Mouse (Mus musculus) heart, postnatal 0 days (tissue): ENCODE data around the gene Ercc6l2. TPM values are rescaled to one million over a fixed set of nuclear protein-coding genes. Genes with fewer than 3 reads are reported as not detected.

Experiments
- ATAC-seq: fragments of 200-750 bp; cut with Nextera tagmentation; 2 replicates; pipeline ENCODE4 v1.8.0; 2017; ENCODE audit warnings: low read depth, moderate number of reproducible peaks, moderate library complexity; ENCODE audit not compliant: insufficient read depth
- DNase-seq: peaks from one replicate; pipeline ENCODE4 v3.0.0-alpha.2; 2016; ENCODE audit warnings: low spot score
- H3K27ac ChIP-seq: fragments of 300-500 bp; sonication (generic); 2 replicates; pipeline ENCODE4 v1.5.1; 2014; ENCODE audit warnings: low read depth, mild to moderate bottlenecking
- H3K27me3 ChIP-seq: fragments of 300-500 bp; sonication (generic); 2 replicates; pipeline ENCODE4 v1.6.1; 2014; ENCODE audit warnings: low read length, mixed read lengths; ENCODE audit not compliant: control insufficient read depth, insufficient read depth
- H3K36me3 ChIP-seq: fragments of 300-500 bp; sonication (generic); replicated peaks from 2 replicates; pipeline ENCODE4 v1.6.1; 2014; ENCODE audit warnings: low read length, mixed read lengths; ENCODE audit not compliant: control insufficient read depth, insufficient read depth
- H3K4me1 ChIP-seq: fragments of 300-500 bp; sonication (generic); 2 replicates; pipeline ENCODE4 v1.6.1; 2014; ENCODE audit warnings: antibody characterized with exemption; ENCODE audit not compliant: control insufficient read depth, insufficient read depth
- H3K4me2 ChIP-seq: fragments of 300-500 bp; sonication (generic); 2 replicates; pipeline ENCODE4 v1.6.1; 2014; ENCODE audit warnings: low read depth, mild to moderate bottlenecking, low read length, moderate library complexity
- H3K4me3 ChIP-seq: fragments of 300-500 bp; sonication (generic); 2 replicates; pipeline ENCODE4 v1.5.1; 2014; ENCODE audit warnings: low read depth, low read length
- H3K9ac ChIP-seq: fragments of 300-500 bp; sonication (generic); replicated peaks from 2 replicates; pipeline ENCODE4 v1.6.1; 2014; ENCODE audit warnings: low read depth, low read length, mixed read lengths
- H3K9me3 ChIP-seq: fragments of 300-500 bp; sonication (generic); replicated peaks from 2 replicates; pipeline ENCODE4 v1.6.1; 2016; ENCODE audit warnings: low read length; ENCODE audit not compliant: control insufficient read depth
- CTCF ChIP-seq: IDR thresholded peaks from 2 replicates; pipeline ENCODE4 v1.5.1; 2016; ENCODE audit warnings: antibody characterized with exemption, control low read depth, low read depth
- EP300 ChIP-seq: IDR thresholded peaks from 2 replicates; pipeline ENCODE4 v1.6.1; 2016; ENCODE audit warnings: antibody characterized with exemption, low read depth
- WGBS: fragments of 180-500 bp; shearing (Covaris S2); extraction: QIAGEN DNeasy Blood & Tissue Kit; methylation state at CpG from one replicate; pipeline ENCODE4 v1.1.7; 2014; 5-methylcytosine and 5-hydroxymethylcytosine counted together
- polyA plus RNA-seq: library from polyadenylated mRNA; unstranded; fragments of >200 nt; fragmentation: Nextera tagmentation; extraction: Ambion mirVana; gene quantifications from 2 replicates; pipeline ENCODE4 v1.2.1, GENCODE M21; 2015
- total RNA-seq: library from RNA; depleted of rRNA; stranded (reverse); fragments of >200 nt; gene quantifications from 2 replicates; pipeline ENCODE4 v1.2.3, GENCODE M21; 2014; ENCODE audit warnings: low replicate concordance

The Ercc6l2 gene
- total and polyA plus RNA-seq, 2 experiments from 2014 or later: 5.8 to 6.2 TPM

GRCm38 (mm10) chr13:63927326-63927725, 112.3 kb downstream of the Ercc6l2 start:
- no peak for ATAC-seq
- H3K9me3 ChIP-seq: no peaks in the 10 kb centered on the region
- H3K4me1 ChIP-seq: peaks cover 7% of the 10 kb centered on the region
- no peaks in the 10 kb centered on the region for H3K27me3 ChIP-seq
- no peaks in the 10 kb centered on the region for H3K36me3 ChIP-seq
- no peak overlapping the region for H3K9ac ChIP-seq
- H3K4me3 ChIP-seq: no peak overlapping the region
- TF ChIP-seq EP300 (no peak), CTCF (no peak)
- H3K27ac ChIP-seq: no peak overlapping the region
- H3K4me2 ChIP-seq: no peak overlapping the region
- DNase-seq: no peak
- WGBS: 48% methylated on average over 4 of the region's 4 CpGs

GRCm38 (mm10) chr13:63929351-63929750, 114.3 kb downstream of the Ercc6l2 start:
- Histone ChIP-seq H3K4me3 (no peak overlapping the region), H3K9me3 (no peaks in the 10 kb centered on the region), H3K4me1 (peaks cover 7% of the 10 kb centered on the region), H3K27ac (no peak overlapping the region), H3K36me3 (no peaks in the 10 kb centered on the region), H3K4me2 (no peak overlapping the region), H3K9ac (no peak overlapping the region), H3K27me3 (no peaks in the 10 kb centered on the region)
- 11% methylated on average over 1 of the region's 1 CpGs for WGBS
- TF ChIP-seq EP300 (no peak), CTCF (peak; percentile 62)
- ATAC-seq (peak; percentile 85), DNase-seq (peak; percentile 47)

GRCm38 (mm10) chr13:63929917-63930515, 115.0 kb downstream of the Ercc6l2 start:
- no peak for ATAC-seq
- 54% methylated on average over 5 of the region's 5 CpGs for WGBS
- Histone ChIP-seq H3K9ac (no peak overlapping the region), H3K9me3 (no peaks in the 10 kb centered on the region), H3K4me3 (no peak overlapping the region), H3K36me3 (no peaks in the 10 kb centered on the region), H3K27me3 (no peaks in the 10 kb centered on the region), H3K4me1 (peaks cover 7% of the 10 kb centered on the region), H3K4me2 (no peak overlapping the region), H3K27ac (no peak overlapping the region)
- TF ChIP-seq CTCF: no peak
- no peak for TF ChIP-seq EP300
- DNase-seq: no peak

- no peak for ATAC-seq
- TF ChIP-seq CTCF (no peak), EP300 (no peak)
- Histone ChIP-seq H3K4me2 (no peak overlapping the region), H3K36me3 (no peaks in the 10 kb centered on the region), H3K9me3 (no peaks in the 10 kb centered on the region), H3K9ac (no peak overlapping the region), H3K27me3 (no peaks in the 10 kb centered on the region), H3K4me1 (peaks cover 7% of the 10 kb centered on the region), H3K4me3 (no peak overlapping the region), H3K27ac (no peak overlapping the region)
- DNase-seq: no peak
- WGBS: 82% methylated on average over 10 of the region's 10 CpGs
These were observed 115.5 kb downstream of the Ercc6l2 start for GRCm38 (mm10) chr13:63930525-63930924.

- Histone ChIP-seq H3K27ac (no peak overlapping the region), H3K36me3 (no peaks in the 10 kb centered on the region), H3K4me1 (peaks cover 6% of the 10 kb centered on the region; the same call in 1 of the 2 replicates), H3K4me2 (no peak overlapping the region), H3K4me3 (no peak overlapping the region), H3K9ac (no peak overlapping the region), H3K27me3 (no peaks in the 10 kb centered on the region), H3K9me3 (no peaks in the 10 kb centered on the region)
- TF ChIP-seq CTCF: no peak
- no peak for TF ChIP-seq EP300
- WGBS: 55% methylated on average over 9 of the region's 9 CpGs
- DNase-seq (no peak), ATAC-seq (no peak)
These were observed 121.3 kb downstream of the Ercc6l2 start for GRCm38 (mm10) chr13:63936369-63936768.

GRCm38 (mm10) chr13:63940257-63940656, 125.2 kb downstream of the Ercc6l2 start:
- no peaks in the 10 kb centered on the region for H3K36me3 ChIP-seq
- H3K9ac ChIP-seq: no peak overlapping the region
- peaks cover 15% of the 10 kb centered on the region for H3K4me1 ChIP-seq
- no peak overlapping the region for H3K4me3 ChIP-seq
- no peaks in the 10 kb centered on the region for H3K9me3 ChIP-seq
- H3K27me3 ChIP-seq: no peaks in the 10 kb centered on the region
- H3K27ac ChIP-seq: no peak overlapping the region
- no peak for ATAC-seq
- TF ChIP-seq EP300 (no peak), CTCF (no peak)
- WGBS: 51% methylated on average over 1 of the region's 1 CpGs
- no peak for DNase-seq
- no peak overlapping the region for H3K4me2 ChIP-seq
